In genomic region chr17:66683411-66683810, GRCm38 (mm10) we compare ENCODE assay signal across 21 mouse cellular contexts.
DNase-seq lines count a peak whose midpoint lies in the region; ATAC-seq lines count a peak whose summit lies in the region.
"Had no signal": no experiment of that assay in that cellular context is flagged by ENCODE, and none has a peak within 500 bp of the region (broad histone marks: within the 10 kb centered on the region; RNA-seq: fewer than 3 reads in every experiment).

No protein-coding gene starts in this region.

- H3K4me3 ChIP-seq in kidney, embryonic 14.5 days (ENCODE audit: low read length) = no peak overlapping the region
- no peak overlapping the region for H3K4me3 ChIP-seq in embryonic facial prominence, embryonic 14.5 days (ENCODE audit: low read depth, low read length)
- no peak overlapping the region for H3K4me3 ChIP-seq in limb, embryonic 11.5 days (ENCODE audit: low read depth, low read length)
- H3K4me3 ChIP-seq: heart, embryonic 13.5 days; neural tube, embryonic 12.5 days had no signal

- no peak overlapping the region for H3K9ac ChIP-seq in kidney, embryonic 14.5 days (ENCODE audit: low read depth, low read length)
- no peak overlapping the region for H3K9ac ChIP-seq in embryonic facial prominence, embryonic 14.5 days (ENCODE audit: low read depth, low read length)
- no peak overlapping the region for H3K9ac ChIP-seq in limb, embryonic 11.5 days (ENCODE audit: low read length)
- H3K9ac ChIP-seq: heart, embryonic 13.5 days; liver, embryonic 14.5 days; neural tube, embryonic 12.5 days had no signal

- no peaks in the 10 kb centered on the region for H3K27me3 ChIP-seq in kidney, embryonic 14.5 days (ENCODE audit: control insufficient read depth, insufficient read depth, low read length)
- H3K27me3 ChIP-seq in embryonic facial prominence, embryonic 14.5 days (replicated peaks; ENCODE audit: control insufficient read depth, insufficient read depth, low read length) = no peaks in the 10 kb centered on the region
- no peaks in the 10 kb centered on the region for H3K27me3 ChIP-seq in limb, embryonic 11.5 days (ENCODE audit: control insufficient read depth, insufficient read depth, low read length)
- H3K27me3 ChIP-seq: heart, embryonic 13.5 days; neural tube, embryonic 12.5 days had no signal

- 0 out of 2 replicates have a peak, but pooled peaks have one; percentile 29 for ATAC-seq in kidney, embryonic 14.5 days (ENCODE audit: low FRiP score, low TSS enrichment)
- peak; percentile 32; the same call in 1 of the 2 replicates for ATAC-seq in embryonic facial prominence, embryonic 14.5 days (ENCODE audit: low read depth)
- peak; percentile 50 for ATAC-seq in limb, embryonic 11.5 days (ENCODE audit: insufficient number of reproducible peaks, low FRiP score, low TSS enrichment, low read depth)
- ATAC-seq in monocyte, adult 5-6 weeks (replicated peaks; ENCODE audit: insufficient number of reproducible peaks, low FRiP score, low TSS enrichment, poor library complexity, severe bottlenecking) = no peak
- ATAC-seq: activated CD4-positive, CD25-positive, alpha-beta regulatory T cell, adult 4 months; forebrain, embryonic 14.5 days; lung, postnatal 0 days; midbrain, embryonic 16.5 days had no signal

- H3K4me1 ChIP-seq in kidney, embryonic 14.5 days (ENCODE audit: control insufficient read depth, insufficient read depth, low read length) = no peaks in the 10 kb centered on the region
- no peaks in the 10 kb centered on the region for H3K4me1 ChIP-seq in embryonic facial prominence, embryonic 14.5 days (ENCODE audit: control insufficient read depth, insufficient read depth, low read length)
- H3K4me1 ChIP-seq in limb, embryonic 11.5 days (ENCODE audit: control insufficient read depth, insufficient read depth, low read length) = no peaks in the 10 kb centered on the region
- H3K4me1 ChIP-seq: heart, embryonic 13.5 days had no signal

- H3K4me2 ChIP-seq in kidney, embryonic 14.5 days (replicated peaks; ENCODE audit: low read depth, low read length) = no peak overlapping the region
- H3K4me2 ChIP-seq in embryonic facial prominence, embryonic 14.5 days (ENCODE audit: low read depth, low read length) = no peak overlapping the region
- no peak overlapping the region for H3K4me2 ChIP-seq in limb, embryonic 11.5 days (ENCODE audit: low read depth, severe bottlenecking)
- H3K4me2 ChIP-seq: heart, embryonic 13.5 days; neural tube, embryonic 12.5 days had no signal

- H3K36me3 ChIP-seq in kidney, embryonic 14.5 days (ENCODE audit: control insufficient read depth, insufficient read depth, low read length) = no peaks in the 10 kb centered on the region; the same call in 1 of the 2 replicates
- no peaks in the 10 kb centered on the region for H3K36me3 ChIP-seq in embryonic facial prominence, embryonic 14.5 days (ENCODE audit: control insufficient read depth, insufficient read depth, low read length)
- no peaks in the 10 kb centered on the region for H3K36me3 ChIP-seq in limb, embryonic 11.5 days (ENCODE audit: control insufficient read depth, insufficient read depth, low read length)
- H3K36me3 ChIP-seq: neural tube, embryonic 12.5 days had no signal

- no peak overlapping the region for H3K27ac ChIP-seq in kidney, embryonic 14.5 days (ENCODE audit: low read depth, low read length)
- H3K27ac ChIP-seq in embryonic facial prominence, embryonic 14.5 days (replicated peaks; ENCODE audit: low read depth, low read length) = no peak overlapping the region
- no peak overlapping the region for H3K27ac ChIP-seq in limb, embryonic 11.5 days (replicated peaks; ENCODE audit: low read depth, low read length)
- H3K27ac ChIP-seq: heart, embryonic 13.5 days; liver, embryonic 14.5 days; neural tube, embryonic 12.5 days had no signal

- DNase-seq in kidney, adult 8-10 months = no peak
- peak; percentile 13 for DNase-seq in ES-CJ7 (ENCODE audit: low read depth, low spot score)
- no peak for DNase-seq in embryonic facial prominence, embryonic 14.5 days (ENCODE audit: low spot score)
- DNase-seq in limb, embryonic 11.5 days (ENCODE audit: low spot score) = peak; percentile 51
- no peak for DNase-seq in urinary bladder, postnatal 10 days (ENCODE audit: low spot score)
- DNase-seq in cerebellum, postnatal 25 days = no peak
- DNase-seq: adrenal gland, postnatal 14 days; cerebellum, adult 2 months; gastrocnemius, postnatal 36 days; layer of hippocampus, postnatal 36 days; right cerebral cortex, postnatal 14 days; thymus, postnatal 14 days had no signal

- 72% methylated on average over 8 of the region's 8 CpGs for WGBS in kidney, embryonic 14.5 days
- WGBS in embryonic facial prominence, embryonic 14.5 days = 82% methylated on average over 8 of the region's 8 CpGs
- 57% methylated on average over 8 of the region's 8 CpGs for WGBS in limb, embryonic 11.5 days

- H3K9me3 ChIP-seq in kidney, embryonic 14.5 days (ENCODE audit: control insufficient read depth, low read length) = no peaks in the 10 kb centered on the region
- H3K9me3 ChIP-seq in embryonic facial prominence, embryonic 14.5 days (ENCODE audit: control insufficient read depth, low read length) = no peaks in the 10 kb centered on the region
- H3K9me3 ChIP-seq in limb, embryonic 11.5 days (ENCODE audit: control insufficient read depth, low read length) = no peaks in the 10 kb centered on the region
- H3K9me3 ChIP-seq: heart, embryonic 13.5 days; neural tube, embryonic 12.5 days had no signal

Comparison
In these comparisons a context has a peak if more than half of its experiments do, and no peak if none do; other contexts are left out.
1. DNase-seq: peak in ES-CJ7 (single experiment) and limb, embryonic 11.5 days (single experiment); none in kidney, adult 8-10 months (0 of 2), embryonic facial prominence, embryonic 14.5 days (single experiment), urinary bladder, postnatal 10 days (single experiment) and cerebellum, postnatal 25 days (0 of 2).